Mouse (Mus musculus) duodenum, adult 2 months (tissue): Measurements from ENCODE around the gene Olfr791. TPM values are rescaled to one million over a fixed set of nuclear protein-coding genes. Genes with fewer than 3 reads are reported as not detected.

Experiments used
- polyA plus RNA-seq: library from polyadenylated mRNA; depleted of rRNA; stranded (reverse); fragments of >200 nt; gene quantifications from 2 replicates; pipeline ENCODE4 v1.2.3, GENCODE M21; 2012; ENCODE audit warnings: low replicate concordance; rRNA removed

Olfr791 gene
- polyA plus RNA-seq: not detected in 2 replicates

DNA sequence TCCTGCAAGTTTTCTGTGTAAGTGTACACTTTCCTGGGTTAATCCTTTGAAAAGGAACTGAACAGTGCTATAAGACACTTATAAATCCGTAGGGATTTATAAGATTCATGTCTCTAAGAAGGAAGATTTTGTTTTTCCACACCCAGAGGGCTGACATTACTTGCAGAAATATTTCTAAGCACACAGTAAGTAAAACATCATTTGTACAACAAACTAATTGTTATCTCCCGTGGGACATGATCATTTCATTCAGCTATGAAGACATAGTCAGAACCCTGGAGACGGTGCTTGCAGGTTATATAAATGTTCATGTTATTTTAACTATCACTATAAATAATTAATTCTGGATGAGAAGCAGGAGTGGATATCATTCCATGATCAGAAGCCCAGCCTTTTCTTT, at the start of gene Olfr791:
Gene Olfr791, plus strand, starts transcription at position 301 of the 400 bp plus-strand sequence.

DNA sequence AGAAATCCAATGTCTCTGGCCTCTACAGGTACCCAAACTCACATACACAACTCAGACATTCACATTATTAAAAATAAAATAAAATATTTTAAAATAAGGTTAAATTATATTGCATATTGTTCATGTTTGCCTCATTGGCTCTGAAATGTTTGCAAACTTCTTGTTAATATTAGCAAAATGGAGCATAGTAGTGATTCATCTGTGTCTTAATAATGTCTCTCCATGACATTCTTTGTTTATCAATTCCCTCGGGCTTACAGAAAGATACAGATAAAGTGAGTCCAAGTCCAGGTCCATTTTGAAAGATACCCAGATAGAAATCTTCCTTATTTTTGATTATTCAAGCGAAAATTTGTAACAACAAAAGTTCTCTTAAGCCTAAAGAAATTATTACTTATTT, 37.1 kb upstream of the Olfr791 start, which contains the start of gene Olfr789:
Gene Olfr789, plus strand, starts transcription at position 301 of the 400 bp plus-strand sequence.

DNA sequence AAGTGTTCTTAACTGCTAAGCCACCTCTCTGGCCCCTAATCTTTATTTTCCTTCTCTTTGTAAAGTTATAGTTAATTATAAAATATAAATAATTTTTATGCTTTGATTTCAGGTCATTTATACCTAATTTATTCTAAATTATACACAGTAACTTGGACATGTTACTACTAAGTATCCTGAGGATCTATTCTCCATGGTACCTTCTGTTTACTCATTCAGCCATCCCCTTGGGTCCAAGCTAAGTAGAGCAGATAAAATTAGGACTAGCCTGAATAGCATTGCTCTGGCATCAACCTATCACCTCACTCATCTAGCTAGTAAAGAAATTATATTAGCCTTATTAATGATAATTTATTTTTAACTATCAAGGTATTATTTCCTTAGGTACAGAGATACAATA, 23.4 kb upstream of the Olfr791 start, which contains the start of gene Olfr790:
Gene Olfr790, plus strand, starts transcription at position 301 of the 400 bp plus-strand sequence.

DNA sequence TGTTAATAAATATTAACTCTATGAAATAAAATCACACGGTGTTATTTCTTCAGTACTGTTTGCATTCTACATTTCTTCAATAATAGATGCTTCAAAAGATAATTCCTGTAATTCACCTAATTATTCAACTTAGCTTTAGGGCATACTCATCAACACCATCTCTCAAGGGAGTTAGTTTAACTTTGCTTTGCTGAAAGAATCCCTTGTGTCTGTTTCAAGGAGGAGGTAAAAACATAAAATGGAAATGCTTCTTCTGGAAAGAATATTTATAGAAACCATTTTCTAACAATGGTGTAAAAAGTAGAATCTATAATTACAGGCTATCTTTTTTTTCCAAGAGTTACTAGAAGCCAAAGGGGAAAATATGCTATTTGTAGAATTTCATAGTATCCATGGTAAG, 17.3 kb downstream of the Olfr791 start, which contains the start of gene Olfr792:
Gene Olfr792, plus strand, starts transcription at position 301 of the 400 bp plus-strand sequence.

DNA sequence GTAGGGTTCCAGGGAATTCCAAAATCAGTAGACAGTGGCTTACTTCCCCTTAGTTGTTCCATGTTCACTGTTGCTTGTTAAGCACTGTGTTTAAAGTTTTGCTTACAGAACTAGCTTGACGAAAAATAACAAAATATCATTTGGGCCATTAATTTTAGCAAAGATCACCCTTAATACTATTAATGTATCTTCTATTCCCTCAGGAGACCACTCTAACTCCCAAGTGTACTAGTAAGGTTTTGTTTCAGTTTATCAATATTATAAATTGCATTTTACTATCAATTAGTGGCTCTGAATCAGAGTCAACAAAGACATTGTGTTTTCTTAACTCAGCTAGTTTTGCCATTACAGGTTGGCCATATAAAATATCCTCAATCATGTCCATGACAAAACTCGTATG, 45.8 kb downstream of the Olfr791 start, which contains the start of gene Olfr794:
Gene Olfr794, plus strand, starts transcription at position 301 of the 400 bp plus-strand sequence.

Other genes with a start within 250 kb of the Olfr791 start
- gene Olfr780, start 203.7 kb upstream of the Olfr791 start, polyA plus RNA-seq: not detected in 2 replicates
- gene Olfr781, start 192.9 kb upstream of the Olfr791 start, polyA plus RNA-seq: not detected in 2 replicates
- gene Olfr782, start 172.9 kb upstream of the Olfr791 start, polyA plus RNA-seq: not detected in 2 replicates
- not detected in 2 replicates for gene Olfr784, start 137.7 kb upstream of the Olfr791 start, polyA plus RNA-seq
- gene Olfr785, start 116.4 kb upstream of the Olfr791 start, polyA plus RNA-seq: not detected in 2 replicates
- gene Olfr786, start 94.5 kb upstream of the Olfr791 start, polyA plus RNA-seq: not detected in 2 replicates
- gene Olfr787, start 59.9 kb upstream of the Olfr791 start, polyA plus RNA-seq: not detected in 2 replicates
- not detected in 2 replicates for gene Olfr788, start 50.8 kb upstream of the Olfr791 start, polyA plus RNA-seq
- not detected in 2 replicates for gene Olfr789, start 37.0 kb upstream of the Olfr791 start, polyA plus RNA-seq
- not detected in 2 replicates for gene Olfr790, start 23.3 kb upstream of the Olfr791 start, polyA plus RNA-seq
- not detected in 2 replicates for gene Olfr792, start 17.4 kb downstream of the Olfr791 start, polyA plus RNA-seq
- gene Olfr794, start 45.9 kb downstream of the Olfr791 start, polyA plus RNA-seq: not detected in 2 replicates
- not detected in 2 replicates for gene Olfr796, start 90.8 kb downstream of the Olfr791 start, polyA plus RNA-seq
- gene Olfr798, start 106.1 kb downstream of the Olfr791 start, polyA plus RNA-seq: not detected in 2 replicates
- gene Olfr799, start 115.7 kb downstream of the Olfr791 start, polyA plus RNA-seq: not detected in 2 replicates
- not detected in 2 replicates for gene Olfr800, start 135.9 kb downstream of the Olfr791 start, polyA plus RNA-seq
- not detected in 2 replicates for gene Olfr801, start 152.1 kb downstream of the Olfr791 start, polyA plus RNA-seq
- gene Olfr802, start 166.4 kb downstream of the Olfr791 start, polyA plus RNA-seq: not detected in 2 replicates
- gene Olfr803, start 172.5 kb downstream of the Olfr791 start, polyA plus RNA-seq: not detected in 2 replicates
- not detected in 2 replicates for gene Olfr804, start 181.4 kb downstream of the Olfr791 start, polyA plus RNA-seq
- gene Olfr805, start 207.6 kb downstream of the Olfr791 start, polyA plus RNA-seq: not detected in 2 replicates
- gene Olfr806, start 220.1 kb downstream of the Olfr791 start, polyA plus RNA-seq: not detected in 2 replicates
- gene Olfr807, start 236.0 kb downstream of the Olfr791 start, polyA plus RNA-seq: not detected in 2 replicates
- gene Olfr808, start 243.7 kb downstream of the Olfr791 start, polyA plus RNA-seq: not detected in 2 replicates